Mouse (Mus musculus) MEL (cell line): ENCODE data around the gene Cyb5rl. TPM values are rescaled to one million over a fixed set of nuclear protein-coding genes. Genes with fewer than 3 reads are reported as not detected.

ENCODE experiments used
- DNase-seq: peaks from one replicate; pipeline ENCODE4 v3.0.0; 2011; ENCODE audit warnings: low read depth, low spot score
- H3K27ac ChIP-seq: 2 replicates; pipeline ENCODE4 v1.5.1; 2012; ENCODE audit warnings: low read depth, mild to moderate bottlenecking, control low read depth, low read length, moderate library complexity; ENCODE audit not compliant: control insufficient read depth
- H3K27me3 ChIP-seq, 2 experiments: fragments of 150-350 bp in 1 of 2; sonication (generic) in 1 of 2; 2 replicates each; pipeline ENCODE4 v1.6.1; 2012; ENCODE audit warnings: low read length in 2 of 2, mild to moderate bottlenecking in 2 of 2, improper control_type of control experiment in 1 of 2, moderate library complexity in 1 of 2; ENCODE audit not compliant: insufficient read depth in 2 of 2, control insufficient read depth in 1 of 2
- H3K36me3 ChIP-seq, 2 experiments: 2 replicates each; pipeline ENCODE4 v1.6.1; 2012 to 2014; ENCODE audit warnings: low read length in 2 of 2, improper control_type of control experiment in 1 of 2, inconsistent platforms in 1 of 2, mild to moderate bottlenecking in 1 of 2; ENCODE audit not compliant: insufficient read depth in 2 of 2, control insufficient read depth in 1 of 2
- H3K4me1 ChIP-seq, 2 experiments: fragments of 150-350 bp in 1 of 2; sonication (generic) in 1 of 2; 2 replicates each; pipeline ENCODE4 v1.6.1; 2012; ENCODE audit warnings: low read length in 2 of 2, improper control_type of control experiment in 1 of 2, mild to moderate bottlenecking in 1 of 2; ENCODE audit not compliant: insufficient read depth in 2 of 2, control insufficient read depth in 1 of 2
- H3K4me3 ChIP-seq, 2 experiments: fragments of 150-350 bp in 1 of 2; sonication (generic) in 1 of 2; 2 replicates each; pipeline ENCODE4 v1.5.1; 2012; ENCODE audit warnings: low read depth in 2 of 2, low read length in 2 of 2, mild to moderate bottlenecking in 2 of 2, moderate library complexity in 2 of 2, control low read depth in 1 of 2, improper control_type of control experiment in 1 of 2; ENCODE audit not compliant: control insufficient read depth in 1 of 2, insufficient read depth in 1 of 2
- H3K79me2 ChIP-seq: 2 replicates; pipeline ENCODE4 v1.6.1; 2012; ENCODE audit warnings: mild to moderate bottlenecking, low read length, moderate library complexity; ENCODE audit not compliant: control insufficient read depth, poor library complexity, insufficient read depth
- H3K9ac ChIP-seq: 2 replicates; pipeline ENCODE4 v1.6.1; 2012; ENCODE audit warnings: low read depth, mild to moderate bottlenecking, control low read depth, low read length, moderate library complexity; ENCODE audit not compliant: control insufficient read depth, poor library complexity, severe bottlenecking
- H3K9me3 ChIP-seq: fragments of 150-350 bp; sonication (generic); replicated peaks from 2 replicates; pipeline ENCODE4 v1.6.1; 2012; ENCODE audit warnings: mild to moderate bottlenecking, low read length, improper control_type of control experiment, moderate library complexity; ENCODE audit not compliant: insufficient read depth
- CHD2 ChIP-seq: IDR thresholded peaks from 2 replicates; pipeline ENCODE4 v1.6.1; 2011; ENCODE audit warnings: low read length, improper control_type of control experiment
- CTCF ChIP-seq, 3 experiments: IDR thresholded peaks in 2 of 3; conservative IDR thresholded peaks in 1 of 3; 2 replicates each; pipeline ENCODE4 v1.5.1; 2011 to 2012; ENCODE audit warnings: low read length in 3 of 3, low read depth in 2 of 3, mild to moderate bottlenecking in 2 of 3, improper control_type of control experiment in 1 of 3, inconsistent platforms in 1 of 3, mixed read lengths in 1 of 3, moderate library complexity in 1 of 3; ENCODE audit not compliant: control insufficient read depth in 1 of 3, insufficient read depth in 1 of 3, poor library complexity in 1 of 3, severe bottlenecking in 1 of 3
- E2F4 ChIP-seq: IDR thresholded peaks from 2 replicates; pipeline ENCODE4 v1.6.1; 2011; ENCODE audit warnings: low read depth, low read length, improper control_type of control experiment, borderline replicate concordance
- ETS1 ChIP-seq: IDR thresholded peaks from 2 replicates; pipeline ENCODE4 v1.6.1; 2012; ENCODE audit warnings: low read depth, mild to moderate bottlenecking, inconsistent platforms, low read length, improper control_type of control experiment, moderate library complexity
- GABPA ChIP-seq: IDR thresholded peaks from 2 replicates; pipeline ENCODE4 v1.6.1; 2012; ENCODE audit warnings: low read depth, mild to moderate bottlenecking, inconsistent platforms, low read length, improper control_type of control experiment, moderate library complexity
- MEF2A ChIP-seq: IDR thresholded peaks from 2 replicates; pipeline ENCODE4 v1.6.1; 2014; ENCODE audit warnings: low read depth, mild to moderate bottlenecking, inconsistent platforms, low read length, improper control_type of control experiment; ENCODE audit not compliant: poor library complexity, insufficient replicate concordance, severe bottlenecking; ENCODE audit errors: extremely low read depth
- MXI1 ChIP-seq: IDR thresholded peaks from 2 replicates; pipeline ENCODE4 v1.6.1; 2011; ENCODE audit warnings: mild to moderate bottlenecking, low read depth, low read length, improper control_type of control experiment
- MYB ChIP-seq: IDR thresholded peaks from 2 replicates; pipeline ENCODE4 v1.6.1; 2011; ENCODE audit warnings: mild to moderate bottlenecking, low read depth, low read length, improper control_type of control experiment
- MYC ChIP-seq: IDR thresholded peaks from 2 replicates; pipeline ENCODE4 v1.6.1; 2011; ENCODE audit warnings: low read depth, mild to moderate bottlenecking, low read length, improper control_type of control experiment, moderate library complexity
- NRF1 ChIP-seq: IDR thresholded peaks from 2 replicates; pipeline ENCODE4 v1.6.1; 2014; ENCODE audit warnings: low read depth, mild to moderate bottlenecking, inconsistent platforms, low read length, improper control_type of control experiment, moderate library complexity; ENCODE audit not compliant: poor library complexity, insufficient read depth, severe bottlenecking
- POLR2A ChIP-seq, 2 experiments: IDR thresholded peaks; 2 replicates each; pipeline ENCODE4 v1.6.1; 2011 to 2012; ENCODE audit warnings: low read length in 2 of 2, mild to moderate bottlenecking in 2 of 2, control low read depth in 1 of 2, improper control_type of control experiment in 1 of 2, low read depth in 1 of 2, moderate library complexity in 1 of 2; ENCODE audit not compliant: control insufficient read depth in 1 of 2, insufficient read depth in 1 of 2, poor library complexity in 1 of 2
- ZMIZ1 ChIP-seq: IDR thresholded peaks from 2 replicates; pipeline ENCODE4 v1.6.1; 2012; ENCODE audit warnings: low read depth, mild to moderate bottlenecking, inconsistent platforms, low read length, improper control_type of control experiment, moderate library complexity
- polyA plus RNA-seq, 2 experiments: library from polyadenylated mRNA; stranded (reverse) in 1 of 2; unstranded in 1 of 2; fragments of >175 nt in 1 of 2; fragments of >200 nt in 1 of 2; gene quantifications; 2 replicates each; pipeline versions ENCODE4 v1.2.1 to v1.2.4; 2012; ENCODE audit warnings: low replicate concordance in 2 of 2, low read depth in 1 of 2; ENCODE audit not compliant: insufficient read length in 2 of 2, insufficient read depth in 1 of 2, missing spikeins in 1 of 2
- total RNA-seq: library from RNA; depleted of rRNA; stranded (reverse); fragments of 300-350 nt; gene quantifications from 2 replicates; pipeline ENCODE4 v1.2.3, GENCODE M21; 2012

Gene Cyb5rl
- total and polyA plus RNA-seq, 3 experiments, result 8.5 to 9.3 TPM; not detected in 1

- TF ChIP-seq CHD2 (peak; percentile 84), CTCF (IDR thresholded peaks at IDR 0.05 in 2 of 3, conservative IDR thresholded peaks at IDR 0.05 in 1 of 3; ENCODE audit: control insufficient read depth in 1 of 3, insufficient read depth in 1 of 3, low read depth in 2 of 3, low read length in 3 of 3, poor library complexity in 1 of 3, severe bottlenecking in 1 of 3) (no peak), NRF1 (no peak), GABPA (no peak)
These were observed at the start of gene Cyb5rl, which contains the start of gene Mrpl37 (continued) for GRCm38 (mm10) chr4:107066252-107067124.

- Histone ChIP-seq H3K27ac (no peak overlapping the region), H3K4me1 (no peaks in the 10 kb centered on the region), H3K9ac (no peak overlapping the region), H3K9me3 (no peaks in the 10 kb centered on the region), H3K36me3 (peaks cover 0 to 4% of the 10 kb centered on the region in 2 experiments; a peak in 1 of 4 replicates), H3K4me3 (no peak overlapping the region), H3K79me2 (no peaks in the 10 kb centered on the region), H3K27me3 (no peaks in the 10 kb centered on the region)
- no peak for DNase-seq
- TF ChIP-seq POLR2A (IDR thresholded peaks at IDR 0.05; ENCODE audit: control insufficient read depth in 1 of 2, insufficient read depth in 1 of 2, low read depth in 1 of 2, low read length in 2 of 2, poor library complexity in 1 of 2), result no peak
- TF ChIP-seq E2F4, result no peak
- no peak for TF ChIP-seq ZMIZ1
- TF ChIP-seq MYB, result no peak
- TF ChIP-seq MYC, result no peak
These were observed 49.5 kb upstream of the Cyb5rl start for GRCm38 (mm10) chr4:107017257-107017656.

GRCm38 (mm10) chr4:107018521-107018920 is 48.3 kb upstream of the Cyb5rl start:
- Histone ChIP-seq H3K4me3 (no peak overlapping the region), H3K79me2 (0 out of 2 replicates have a peak, but pooled peaks cover 1% of the 10 kb centered on the region), H3K36me3 (peaks cover 0 to 4% of the 10 kb centered on the region in 2 experiments; a peak in 1 of 4 replicates), H3K9ac (no peak overlapping the region), H3K27ac (no peak overlapping the region), H3K9me3 (no peaks in the 10 kb centered on the region), H3K4me1 (no peaks in the 10 kb centered on the region), H3K27me3 (no peaks in the 10 kb centered on the region)
- no peak for DNase-seq
- TF ChIP-seq ETS1 (no peak), MEF2A (no peak), MXI1 (no peak), POLR2A (IDR thresholded peaks at IDR 0.05; ENCODE audit: control insufficient read depth in 1 of 2, insufficient read depth in 1 of 2, low read depth in 1 of 2, low read length in 2 of 2, poor library complexity in 1 of 2) (no peak)
